Mouse (Mus musculus) kidney, adult 11 months (tissue): ENCODE data around the gene Qsox1.

Source experiments
- DNase-seq: peaks from one replicate; pipeline ENCODE4 v3.0.0; 2022

The Qsox1 gene

DNA sequence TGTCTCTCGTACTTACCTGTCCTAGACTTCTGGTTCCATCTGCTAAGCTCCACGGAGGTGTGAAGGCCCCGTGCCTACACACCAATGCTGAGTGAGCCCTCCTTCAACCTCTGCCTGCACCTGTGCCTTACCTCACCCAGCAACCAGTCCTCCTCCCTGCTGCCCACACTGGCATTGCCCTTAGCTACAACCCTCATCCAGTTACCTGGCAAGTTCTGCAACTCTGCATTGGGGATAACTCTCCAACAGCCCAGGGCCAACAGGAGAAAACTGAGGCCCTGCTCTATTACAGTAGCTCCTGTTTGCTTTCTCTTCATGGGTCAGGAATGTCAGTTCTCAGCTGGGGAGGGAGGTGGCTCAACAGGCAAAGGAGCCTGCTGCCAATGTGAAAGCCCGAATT is 14.7 kb downstream of the Qsox1 start:
- no peak for DNase-seq

DNA sequence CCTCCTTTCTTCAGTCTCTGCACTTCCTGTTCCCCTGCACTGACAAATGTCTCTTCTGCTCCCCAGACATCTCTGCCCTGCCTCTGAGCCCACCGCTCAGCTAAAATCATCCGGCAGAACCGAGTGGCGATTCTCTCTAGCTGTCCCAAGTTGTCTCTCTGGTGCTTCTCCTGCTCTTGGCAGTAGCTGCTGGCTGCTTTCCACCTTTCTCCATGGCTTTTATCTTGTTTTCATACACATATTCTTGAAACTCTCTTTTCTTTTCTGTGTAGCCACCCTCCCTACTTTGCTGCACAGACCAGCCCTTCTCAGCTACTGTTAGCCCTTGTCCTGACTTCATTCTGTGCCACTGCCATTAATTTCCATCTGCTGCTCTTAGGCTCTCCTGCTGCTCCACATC is 15.3 kb downstream of the Qsox1 start:
- DNase-seq: no peak

DNA sequence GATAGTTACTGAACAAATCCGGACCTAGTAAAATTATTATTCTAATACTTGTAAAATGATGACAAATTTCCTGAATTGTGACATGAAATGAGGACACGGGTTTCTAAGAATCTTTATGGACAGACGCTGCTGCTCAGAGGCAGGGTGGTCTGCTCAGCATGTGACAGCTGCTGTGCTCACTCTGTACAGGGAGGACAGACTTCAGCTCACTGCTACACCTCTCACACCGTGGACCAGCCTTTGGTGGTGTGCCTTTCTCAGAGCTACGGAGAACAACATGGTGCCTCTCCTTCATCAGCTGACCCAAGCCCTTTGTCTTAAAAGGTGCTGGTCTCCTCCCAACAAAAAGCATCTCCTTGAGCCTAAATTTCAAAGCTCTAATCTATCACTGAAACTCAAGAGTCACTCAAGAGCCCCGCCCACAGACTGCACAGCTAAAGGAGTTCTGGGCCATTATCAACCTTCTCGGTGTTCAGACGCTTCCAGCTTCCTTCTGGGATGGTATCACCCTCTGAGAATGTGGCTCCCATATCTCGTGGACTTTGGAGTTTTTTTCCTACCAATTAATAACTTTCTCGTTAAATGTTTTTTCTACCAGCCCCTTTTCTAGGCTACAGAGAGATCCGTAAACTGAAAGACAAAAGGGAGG is 15.8 kb downstream of the Qsox1 start:
- DNase-seq: no peak

DNA sequence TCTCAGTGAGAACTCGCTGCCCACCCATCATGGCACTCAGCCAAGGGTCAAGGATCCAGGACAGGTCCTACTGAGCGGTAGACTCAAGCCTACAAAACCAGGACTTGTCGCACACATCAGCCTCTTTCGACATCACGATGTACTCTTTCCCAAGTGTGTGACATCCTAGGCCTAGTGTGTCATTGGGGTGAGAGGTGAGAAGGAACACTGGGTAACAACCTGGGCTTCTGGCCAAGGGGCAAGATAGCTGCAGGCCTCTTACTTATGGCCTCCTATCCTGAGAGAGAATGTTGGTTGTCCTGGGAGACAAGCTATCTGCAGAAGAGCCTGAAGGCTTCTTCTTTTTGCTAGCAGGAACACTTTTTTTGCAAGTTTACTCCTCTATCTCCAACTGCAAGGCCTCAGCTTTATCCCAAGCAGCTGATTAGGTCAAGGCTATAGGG is 16.9 kb downstream of the Qsox1 start:
- no peak for DNase-seq

DNA sequence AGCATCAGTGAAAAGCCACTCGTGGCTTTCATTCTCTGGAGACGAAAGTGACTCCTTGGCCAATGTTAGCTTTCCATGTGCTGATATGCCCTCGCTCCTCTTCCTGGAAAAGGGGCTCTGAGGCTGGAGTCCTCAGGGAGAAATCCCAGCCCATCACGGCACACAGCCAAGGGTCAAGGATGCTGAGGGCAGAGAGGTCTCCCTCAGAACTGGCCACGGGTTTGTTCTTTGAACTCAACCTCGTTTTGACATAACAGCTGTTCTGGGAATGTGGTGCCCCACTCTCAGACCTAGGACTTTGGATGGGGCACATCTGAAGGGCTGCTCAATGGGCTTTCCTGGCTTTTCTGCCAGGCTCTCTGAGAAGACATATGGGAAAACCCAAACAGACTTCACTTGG is 17.8 kb downstream of the Qsox1 start:
- DNase-seq: no peak

DNA sequence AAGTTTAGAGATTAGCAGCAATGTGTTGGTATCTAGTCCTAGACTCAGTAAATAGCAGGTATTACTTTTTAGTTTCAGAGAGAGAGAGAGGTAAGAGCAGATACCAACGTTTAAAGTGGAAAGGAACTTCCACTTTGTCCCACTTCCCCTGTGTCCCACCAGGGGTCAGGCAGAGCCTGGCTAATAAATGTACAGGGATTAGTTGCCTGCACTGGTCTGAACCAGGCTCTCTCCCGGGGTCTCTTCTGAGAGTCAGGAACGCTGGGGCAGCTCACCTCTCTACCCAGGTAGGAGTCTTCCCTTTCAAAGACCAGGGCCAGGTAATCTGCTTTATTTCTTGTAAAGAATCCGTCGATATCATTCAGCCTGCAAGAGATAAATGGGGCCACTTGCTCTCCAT is 20.8 kb downstream of the Qsox1 start:
- DNase-seq: no peak

DNA sequence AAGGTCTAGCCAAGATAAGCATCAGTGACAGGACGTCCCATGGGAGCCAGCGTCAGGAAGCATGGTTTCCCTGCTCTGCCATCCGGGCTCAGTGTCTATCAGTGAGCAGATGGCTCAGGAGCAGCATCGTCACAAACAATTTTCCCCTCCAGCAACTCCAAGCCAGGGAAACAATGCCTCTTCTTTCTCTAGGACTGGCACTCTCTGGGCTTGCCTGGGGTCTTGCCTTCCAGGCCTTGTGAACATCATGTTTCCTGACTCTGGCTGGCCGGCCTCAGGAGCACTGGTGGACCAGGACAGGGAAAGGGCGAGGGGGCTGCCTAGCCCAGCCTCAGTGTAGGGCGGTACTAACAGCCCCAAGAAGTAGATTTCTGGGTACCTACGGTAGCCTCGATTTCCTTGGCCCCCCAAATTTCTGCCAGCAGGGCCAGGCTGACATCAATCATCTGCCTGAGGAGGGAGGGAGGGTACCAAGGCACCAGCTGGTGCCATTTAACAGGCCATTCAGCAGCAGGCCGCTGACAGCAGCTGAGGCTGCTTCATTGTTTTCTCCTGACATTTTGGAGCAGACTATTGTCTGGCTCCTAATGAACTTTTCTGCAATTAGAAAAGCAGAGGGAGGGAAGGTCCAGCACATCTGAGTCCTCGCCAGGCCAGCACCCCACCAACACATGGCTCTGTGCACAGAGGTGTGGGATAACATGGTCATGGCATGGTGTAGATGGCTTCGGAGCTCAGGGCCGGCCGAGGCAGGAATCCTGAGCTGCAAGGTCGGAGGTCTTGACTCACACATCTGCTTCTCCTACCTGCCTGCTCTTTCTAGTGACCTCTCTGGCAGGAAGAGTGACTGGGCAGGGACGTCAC is 22.3 kb downstream of the Qsox1 start:
- no peak for DNase-seq

DNA sequence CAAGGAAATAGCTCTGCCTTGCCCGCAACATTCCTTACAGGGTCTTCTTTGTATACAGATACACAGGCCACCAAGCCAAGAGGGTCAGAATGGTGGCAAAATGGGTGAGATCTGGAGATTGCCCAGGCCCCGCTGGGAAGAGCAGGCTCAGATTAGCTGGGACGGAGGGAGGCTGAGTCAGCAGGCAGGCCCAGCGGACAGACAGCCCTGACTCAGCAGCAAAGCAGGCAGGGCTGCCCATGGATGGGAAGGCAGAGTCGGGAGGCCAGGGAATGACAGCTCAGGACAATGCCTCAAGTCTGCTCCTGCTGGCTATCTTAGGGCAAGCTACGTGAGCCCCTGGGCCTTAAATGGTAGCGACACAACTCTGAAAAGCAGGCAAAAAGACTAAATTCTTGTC is 26.8 kb downstream of the Qsox1 start:
- DNase-seq: no peak

DNA sequence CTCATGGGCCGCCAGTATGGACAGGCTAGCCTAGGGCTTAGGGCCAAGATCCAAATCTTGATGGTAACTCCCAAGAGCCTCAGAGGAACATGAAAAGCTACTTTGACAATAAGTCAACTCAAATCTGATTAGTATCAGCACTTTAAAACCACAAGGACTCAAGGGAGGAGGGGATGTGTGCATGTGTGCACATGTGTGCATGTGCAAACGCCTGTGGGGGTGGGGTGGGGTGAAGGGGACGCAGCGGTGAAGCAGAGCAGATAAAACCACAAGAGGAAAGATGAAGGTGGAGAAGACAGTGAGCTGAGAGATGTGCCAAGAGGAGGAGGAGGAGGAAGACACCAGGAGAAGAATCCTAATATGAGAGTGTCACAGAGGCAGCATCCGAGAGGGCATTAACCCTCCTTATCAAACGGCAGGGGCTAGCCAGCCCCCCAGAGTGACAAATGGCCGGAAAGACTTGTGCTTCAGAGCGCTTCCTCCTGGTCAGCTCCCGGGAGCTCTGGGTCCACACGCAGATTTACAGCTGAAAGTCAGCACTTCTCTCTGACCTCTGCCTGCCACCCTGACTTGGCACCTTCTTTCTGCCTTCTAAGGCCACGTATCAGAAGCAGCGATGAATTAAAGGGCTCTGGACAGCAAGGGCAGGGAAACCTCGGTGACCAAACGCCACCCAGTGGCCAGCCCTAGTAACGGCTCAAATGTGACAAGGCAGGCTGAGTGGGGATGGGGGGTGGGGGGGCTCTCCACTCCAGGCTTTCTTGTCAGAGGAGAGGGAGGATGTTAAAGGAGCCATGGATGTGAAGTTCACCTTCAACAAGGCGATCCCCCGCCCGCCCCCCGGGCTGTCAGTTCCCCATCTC is 28.1 kb downstream of the Qsox1 start:
- DNase-seq: peak; percentile 63

DNA sequence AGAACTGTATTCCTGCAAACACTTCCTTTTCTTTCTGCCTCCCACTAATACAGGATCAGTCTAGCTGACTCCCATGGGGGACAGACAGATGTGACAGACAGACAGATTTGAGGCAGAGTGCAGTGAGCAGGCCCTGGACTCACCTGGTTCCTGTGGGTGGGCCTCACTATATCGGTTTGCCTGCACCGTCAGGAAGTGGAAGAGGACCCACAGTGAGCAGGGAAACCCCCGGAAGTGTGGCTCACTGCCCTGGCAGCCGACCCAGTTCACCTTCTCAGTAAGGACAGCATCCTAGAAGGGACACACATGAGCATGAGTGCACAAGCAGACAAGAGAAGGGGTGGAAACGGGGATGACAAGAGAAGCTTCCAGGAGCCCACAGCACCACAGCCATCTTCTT is 30.3 kb downstream of the Qsox1 start:
- DNase-seq: no peak

DNA sequence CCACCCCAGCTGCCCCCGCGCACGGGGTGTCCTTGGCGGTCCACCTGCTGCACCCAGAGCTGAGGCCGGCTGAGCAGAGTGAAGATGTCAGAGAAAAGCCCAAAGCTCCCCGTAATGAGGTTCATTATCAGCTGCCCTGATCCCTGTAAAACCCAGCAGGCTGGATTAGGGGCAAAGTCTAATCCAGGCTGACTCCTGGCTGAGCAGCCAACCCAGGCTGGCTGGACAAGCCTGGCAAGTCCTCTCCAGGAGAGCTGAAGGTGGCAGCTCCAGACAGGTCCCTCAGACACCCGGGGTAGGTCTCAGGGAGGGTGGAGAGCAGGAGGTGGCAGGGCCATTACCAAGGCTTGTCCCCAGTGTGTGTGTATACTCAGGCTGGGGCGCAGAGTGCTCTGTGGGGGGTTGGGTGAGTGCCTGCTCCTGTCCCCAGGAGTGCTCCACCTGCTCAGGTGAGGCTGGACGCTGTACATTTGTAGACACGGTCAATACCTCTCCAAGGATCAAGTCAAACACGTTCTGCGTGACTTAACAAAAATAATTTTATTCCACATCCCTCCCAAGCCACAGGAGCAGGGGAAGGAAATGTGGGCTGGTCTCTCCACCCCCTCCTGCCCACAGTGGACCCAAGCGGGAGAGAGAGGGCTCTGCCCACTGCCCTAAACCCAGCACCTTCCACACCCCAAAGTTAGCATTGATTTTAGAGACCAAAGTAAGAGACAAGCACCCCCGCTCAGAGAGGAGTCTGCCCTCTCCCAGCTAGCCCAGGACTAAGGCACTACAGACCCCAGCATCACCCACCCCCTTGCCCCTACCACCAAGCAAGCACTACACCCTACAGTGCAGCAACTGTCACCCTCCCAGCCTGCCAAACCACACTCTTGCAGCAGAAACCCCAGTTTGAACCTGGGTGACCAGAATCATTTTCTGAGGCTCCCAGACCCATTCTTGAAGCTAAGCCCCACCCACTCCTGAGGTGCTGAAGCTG is 34.8 kb downstream of the Qsox1 start:
- DNase-seq: peak; percentile 68

DNA sequence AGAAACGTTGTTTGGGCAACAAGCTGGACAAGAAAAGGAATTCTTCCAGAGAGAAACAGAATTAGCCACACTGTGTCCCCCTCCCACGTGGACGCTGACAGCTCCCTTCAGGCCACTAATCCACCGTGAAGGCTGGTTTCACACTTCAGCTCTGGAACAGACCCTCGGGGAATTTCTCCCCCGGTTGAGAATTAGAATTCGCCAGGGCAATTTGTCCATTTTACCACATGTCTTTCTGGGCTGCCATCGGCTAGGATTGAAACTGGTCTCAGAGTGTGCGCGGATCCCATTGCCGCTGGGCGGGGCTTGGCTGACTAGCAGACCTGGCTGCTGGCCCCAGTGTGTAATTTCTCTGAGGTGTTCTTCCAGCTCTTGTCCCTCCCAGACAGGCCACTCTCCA is 53.5 kb downstream of the Qsox1 start:
- no peak for DNase-seq

DNA sequence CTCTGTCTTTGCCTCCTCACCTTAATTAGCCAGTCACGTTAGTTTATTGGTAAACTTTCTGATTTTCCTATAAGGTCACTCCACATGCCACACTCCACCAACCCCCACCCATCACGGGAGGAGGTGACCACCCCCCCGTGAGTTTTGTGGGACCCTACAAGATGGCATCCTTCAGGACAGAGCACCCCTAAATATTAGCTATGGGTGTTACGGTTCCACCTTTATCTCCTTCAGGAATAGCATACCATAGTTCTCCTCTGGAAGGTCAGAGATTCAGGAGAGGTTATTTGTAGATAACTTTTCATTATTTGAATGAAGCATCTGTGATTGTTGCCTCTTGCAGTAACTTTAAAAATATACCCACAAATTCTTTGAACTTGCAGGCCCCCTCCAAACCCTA is 54.0 kb downstream of the Qsox1 start:
- DNase-seq: no peak

DNA sequence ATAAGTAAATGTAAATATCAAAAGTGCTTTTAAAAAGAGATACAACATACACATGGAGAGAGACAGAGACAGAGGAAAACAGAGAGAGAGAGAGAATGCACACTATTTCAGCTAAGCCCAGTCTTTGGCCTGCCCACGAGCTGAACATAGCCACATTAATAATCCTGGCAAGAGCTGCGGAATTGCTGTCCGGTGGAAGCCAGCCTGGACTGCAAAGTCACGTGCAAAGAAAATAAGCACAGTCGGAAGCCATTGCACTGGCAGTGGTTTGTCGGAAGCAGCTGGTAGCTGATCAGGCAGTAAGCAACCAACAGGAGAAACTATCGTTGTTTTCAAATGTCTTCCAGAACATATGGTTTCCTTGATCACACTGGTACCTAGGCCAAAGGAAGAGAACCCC is 55.1 kb downstream of the Qsox1 start:
- DNase-seq: no peak

DNA sequence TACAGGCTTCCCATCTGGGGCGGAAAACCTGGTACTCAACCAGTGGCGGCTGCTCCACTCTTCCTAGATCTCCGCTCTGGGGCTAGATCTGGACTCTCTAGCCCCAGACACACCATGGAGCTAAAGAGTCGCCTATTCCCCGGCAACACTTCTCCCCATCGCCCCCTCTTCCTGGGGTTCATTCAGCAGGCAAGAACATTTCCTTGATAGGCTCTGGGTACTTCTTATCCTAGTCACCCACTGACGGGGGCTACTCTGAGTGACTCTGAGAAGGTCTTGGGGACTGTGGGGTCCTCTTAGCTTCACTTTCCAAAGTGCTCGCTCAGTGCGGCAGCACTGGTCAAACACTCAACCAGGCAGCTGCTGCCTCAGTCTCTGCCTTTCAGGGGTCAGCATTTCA is 59.3 kb downstream of the Qsox1 start:
- no peak for DNase-seq

DNA sequence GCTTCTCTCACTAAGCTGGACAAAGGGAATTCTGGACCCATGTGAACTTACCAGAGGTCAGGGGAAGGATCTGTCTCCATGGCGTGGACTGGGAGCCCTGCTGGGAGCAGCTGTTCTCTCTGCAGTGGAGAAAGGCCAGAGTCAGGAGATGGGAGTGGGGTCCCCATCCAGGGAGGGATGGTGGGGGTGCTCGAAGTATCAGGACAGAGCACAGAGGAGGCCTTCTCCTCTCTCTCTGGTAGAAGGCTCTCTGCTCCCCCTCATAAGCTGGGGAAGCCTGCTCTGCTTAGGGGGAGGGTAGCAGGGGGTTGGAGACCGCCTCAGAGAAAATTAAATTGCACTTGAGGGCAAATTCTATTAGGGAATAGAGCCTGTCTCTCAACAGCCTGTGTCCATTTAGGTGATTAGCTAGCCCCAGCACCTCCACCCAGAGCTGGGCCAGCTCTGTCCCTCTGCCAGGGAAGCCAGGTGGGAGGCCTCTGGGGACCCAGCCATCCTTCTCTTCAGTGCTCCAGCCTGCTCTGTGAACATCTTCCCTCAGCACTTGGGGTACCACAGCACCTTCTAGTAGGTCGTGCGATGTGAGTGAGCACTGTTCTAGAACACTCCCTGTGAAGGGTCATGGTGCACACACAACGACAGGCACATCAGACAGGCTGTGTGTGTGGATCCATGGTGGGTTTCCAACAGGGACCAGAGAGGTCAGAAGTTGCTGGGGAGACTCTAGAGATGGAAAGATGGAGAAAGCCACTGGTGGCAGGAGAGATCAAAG is 61.0 kb downstream of the Qsox1 start, which contains the start of gene Lhx4:
Gene Lhx4 (minus strand): TSS at position 201 of the 772 bp plus-strand sequence.
- DNase-seq: no peak

DNA sequence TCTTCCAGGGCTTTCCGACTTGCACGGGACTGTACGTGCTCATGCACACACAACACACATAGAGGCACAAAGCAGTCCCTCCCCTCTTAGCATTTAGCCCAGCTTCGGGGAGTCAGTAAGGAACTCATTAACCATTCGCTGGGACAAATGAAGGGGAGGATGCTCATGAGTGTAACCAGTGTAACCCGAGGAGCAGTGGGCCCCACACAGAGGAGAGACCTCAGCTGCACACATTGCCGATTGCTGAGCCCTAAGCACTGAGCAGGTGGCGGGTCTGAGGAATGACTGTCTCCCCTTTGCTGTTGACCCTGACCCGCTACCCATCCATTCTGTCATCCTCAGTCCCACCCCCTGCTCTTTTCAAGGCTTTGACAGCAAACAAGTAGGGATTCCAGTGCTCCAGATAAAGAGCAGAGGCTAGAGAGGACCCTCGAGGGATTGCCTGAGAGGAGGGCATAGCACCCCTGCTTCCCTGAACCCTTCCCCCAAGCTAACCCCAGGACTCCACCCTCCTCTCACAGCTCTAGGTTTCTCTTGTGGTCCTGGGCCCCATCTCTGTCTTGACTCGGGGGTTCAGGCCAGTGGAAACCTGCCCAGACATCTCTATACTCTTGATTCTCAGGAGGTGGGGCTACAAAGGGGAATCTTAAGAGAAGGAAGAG is 62.0 kb downstream of the Qsox1 start:
- no peak for DNase-seq

DNA sequence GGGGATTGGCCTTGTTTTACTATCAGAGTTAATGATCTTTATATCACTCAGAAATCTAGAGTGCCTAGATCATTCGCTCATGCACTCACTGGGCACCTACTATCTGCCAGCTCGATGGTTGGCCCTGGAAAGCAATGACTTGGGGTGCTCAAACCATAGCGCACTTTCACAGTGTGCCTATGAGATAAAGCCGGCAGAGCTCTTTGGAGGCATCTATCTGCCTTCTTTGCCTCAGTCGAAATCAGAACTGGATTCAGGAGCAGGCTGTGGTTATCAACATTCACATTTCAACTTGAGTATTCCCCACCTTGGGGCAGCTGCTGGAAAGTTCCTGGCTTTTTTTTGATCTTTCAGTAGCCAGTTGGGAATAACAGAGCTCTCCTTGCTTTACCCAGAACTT is 64.8 kb downstream of the Qsox1 start:
- DNase-seq: no peak

DNA sequence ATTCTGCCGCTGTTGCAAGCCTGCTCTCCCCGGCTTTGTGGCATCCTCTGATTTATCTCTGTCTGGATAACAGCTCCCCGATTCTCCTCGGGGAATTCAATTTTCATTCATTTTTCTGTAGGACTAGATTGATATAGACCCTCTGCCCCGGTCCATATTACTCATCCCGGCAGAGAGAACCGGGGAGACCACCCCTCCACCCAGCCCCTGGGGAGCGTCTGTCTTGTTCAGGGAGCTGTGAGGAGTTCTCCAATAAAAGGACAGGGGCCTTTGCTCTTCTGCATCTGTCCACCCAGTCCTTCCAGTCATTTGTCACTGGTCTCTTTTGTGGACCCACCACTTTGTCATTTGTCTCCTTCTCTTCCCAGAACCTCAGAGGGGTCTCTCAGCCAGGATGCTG is 65.7 kb downstream of the Qsox1 start:
- no peak for DNase-seq

DNA sequence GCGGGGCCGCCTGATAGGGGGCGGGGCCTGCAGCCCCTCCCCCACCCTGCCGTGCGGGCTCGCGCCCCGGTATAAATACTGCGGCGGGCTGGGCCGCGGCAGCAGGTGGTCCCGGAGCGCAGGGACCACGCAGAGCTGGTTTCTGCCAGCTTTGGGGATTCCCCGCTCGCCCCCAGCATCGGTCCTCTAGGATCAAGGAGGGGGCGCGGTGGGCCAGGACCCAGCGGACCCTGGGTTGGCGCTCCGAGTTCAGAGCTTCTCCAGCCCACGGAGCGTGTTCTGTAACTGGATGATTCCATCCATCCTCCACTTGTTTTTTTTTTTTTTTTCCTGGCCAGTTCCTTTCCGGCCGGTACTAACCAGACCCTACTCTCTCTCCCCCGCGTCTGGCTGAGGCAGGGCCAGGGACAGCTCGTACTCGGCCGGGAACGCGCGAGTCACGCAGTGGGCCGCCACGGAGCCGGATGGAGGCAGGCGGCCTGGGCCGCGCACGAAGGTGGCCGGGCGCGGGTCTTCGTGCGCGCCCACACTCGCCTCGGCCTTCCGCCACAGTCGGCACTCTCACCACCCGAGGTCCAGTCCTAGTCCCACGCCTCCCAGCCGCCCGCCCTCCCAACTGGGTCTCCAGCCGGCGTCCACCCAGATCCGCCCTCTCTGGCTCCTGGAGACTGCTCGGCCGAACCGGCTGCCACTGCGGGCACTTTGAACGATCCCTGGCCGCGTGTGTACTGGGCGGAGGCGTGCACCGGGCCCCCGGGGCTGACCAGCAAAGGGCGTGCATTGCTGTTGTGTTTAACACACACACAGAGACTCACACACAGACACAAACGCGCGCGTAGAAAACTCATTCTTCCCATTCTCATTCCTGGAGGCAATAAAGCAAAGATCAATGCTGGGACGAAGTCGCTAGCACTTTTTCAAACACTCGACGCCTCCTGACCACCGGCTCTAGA is 70.0 kb downstream of the Qsox1 start:
- DNase-seq: no peak
